Mouse (Mus musculus) lung, embryonic 16.5 days (tissue): ENCODE results near the gene Kctd2. TPM values are rescaled to one million over a fixed set of nuclear protein-coding genes. Genes with fewer than 3 reads are reported as not detected.
A peak's percentile ranks its signal among the peaks of the same experiment; 100 is the strongest.

ENCODE experiments used
- ATAC-seq: fragments of 200-750 bp; cut with Nextera tagmentation; 2 replicates; pipeline ENCODE4 v1.8.0; 2017; ENCODE audit warnings: low read depth, mild to moderate bottlenecking, moderate library complexity
- H3K27ac ChIP-seq: fragments of 300-500 bp; sonication (generic); 2 replicates; pipeline ENCODE4 v1.5.1; 2014; ENCODE audit warnings: mild to moderate bottlenecking, control low read depth, low read length
- H3K27me3 ChIP-seq: fragments of 300-500 bp; sonication (generic); 2 replicates; pipeline ENCODE4 v1.6.1; 2014; ENCODE audit warnings: low read depth, low read length, mixed read lengths; ENCODE audit not compliant: control insufficient read depth, insufficient read depth
- H3K36me3 ChIP-seq: fragments of 300-500 bp; sonication (generic); 2 replicates; pipeline ENCODE4 v1.6.1; 2014; ENCODE audit warnings: low read length; ENCODE audit not compliant: control insufficient read depth, insufficient read depth
- H3K4me1 ChIP-seq: fragments of 300-500 bp; sonication (generic); replicated peaks from 2 replicates; pipeline ENCODE4 v1.6.1; 2014; ENCODE audit warnings: low read length, mixed read lengths; ENCODE audit not compliant: control insufficient read depth, insufficient read depth
- H3K4me2 ChIP-seq: fragments of 300-500 bp; sonication (generic); 2 replicates; pipeline ENCODE4 v1.6.1; 2014; ENCODE audit warnings: low read depth, low read length, control low read depth
- H3K4me3 ChIP-seq: fragments of 300-500 bp; sonication (generic); 2 replicates; pipeline ENCODE4 v1.5.1; 2014; ENCODE audit warnings: mild to moderate bottlenecking, low read length, control low read depth
- H3K9ac ChIP-seq: fragments of 300-500 bp; sonication (generic); 2 replicates; pipeline ENCODE4 v1.6.1; 2014; ENCODE audit warnings: low read length, control low read depth
- H3K9me3 ChIP-seq: fragments of 300-500 bp; sonication (generic); 2 replicates; pipeline ENCODE4 v1.6.1; 2016; ENCODE audit warnings: low read length; ENCODE audit not compliant: control insufficient read depth
- WGBS: fragments of 180-500 bp; shearing (Covaris S2); extraction: QIAGEN DNeasy Blood & Tissue Kit; methylation state at CpG from one replicate; pipeline ENCODE4 v1.1.7; 2014; 5-methylcytosine and 5-hydroxymethylcytosine counted together
- polyA plus RNA-seq: library from polyadenylated mRNA; unstranded; fragments of >200 nt; fragmentation: Nextera tagmentation; extraction: Ambion mirVana; gene quantifications from 2 replicates; pipeline ENCODE4 v1.2.1, GENCODE M21; 2015

The Kctd2 gene
- polyA plus RNA-seq, 1 experiment from 2014 or later: 4.3 TPM

- Histone ChIP-seq H3K36me3 (peaks cover 29% of the 10 kb centered on the region), H3K27me3 (no peaks in the 10 kb centered on the region), H3K4me1 (no peaks in the 10 kb centered on the region), H3K9me3 (no peaks in the 10 kb centered on the region), H3K4me3 (peak overlapping the region; percentile 13), H3K4me2 (peak overlapping the region; percentile 34; the same call in 1 of the 2 replicates), H3K27ac (no peak overlapping the region), H3K9ac (no peak overlapping the region)
- no peak for ATAC-seq
- WGBS: 58% methylated on average over 34 of the region's 34 CpGs
Measured at GRCm38 (mm10) chr11:115393721-115394325, 26.1 kb upstream of the Kctd2 start.

- ATAC-seq: peak; percentile 87
Measured at GRCm38 (mm10) chr11:115398085-115398484, 21.8 kb upstream of the Kctd2 start.

GRCm38 (mm10) chr11:115400126-115400525 is 19.8 kb upstream of the Kctd2 start:
- Histone ChIP-seq H3K4me2 (no peak overlapping the region), H3K27ac (no peak overlapping the region), H3K27me3 (no peaks in the 10 kb centered on the region), H3K4me1 (peaks cover 10% of the 10 kb centered on the region), H3K9ac (no peak overlapping the region), H3K36me3 (0 out of 2 replicates have a peak, but pooled peaks cover under 1% of the 10 kb centered on the region), H3K9me3 (no peaks in the 10 kb centered on the region), H3K4me3 (no peak overlapping the region)
- no peak for ATAC-seq
- 52% methylated on average over 3 of the region's 3 CpGs for WGBS

More at GRCm38 (mm10) chr11:115398085-115398484, 21.8 kb upstream of the Kctd2 start:
- Histone ChIP-seq H3K4me1 (no peaks in the 10 kb centered on the region; the same call in 1 of the 2 replicates), H3K9me3 (no peaks in the 10 kb centered on the region), H3K36me3 (peaks cover 11% of the 10 kb centered on the region; the same call in 1 of the 2 replicates), H3K4me2 (no peak overlapping the region), H3K9ac (no peak overlapping the region), H3K27ac (peak overlapping the region; percentile 4), H3K4me3 (no peak overlapping the region), H3K27me3 (no peaks in the 10 kb centered on the region)
- WGBS: 58% methylated on average over 7 of the region's 7 CpGs

GRCm38 (mm10) chr11:115400630-115401391 is 19.1 kb upstream of the Kctd2 start:
- no peaks in the 10 kb centered on the region for H3K9me3 ChIP-seq
- no peak overlapping the region for H3K4me2 ChIP-seq
- H3K4me1 ChIP-seq: peaks cover 10% of the 10 kb centered on the region
- H3K9ac ChIP-seq: no peak overlapping the region
- 43% methylated on average over 11 of the region's 11 CpGs for WGBS
- no peak overlapping the region for H3K27ac ChIP-seq
- ATAC-seq: no peak
- H3K36me3 ChIP-seq: no peaks in the 10 kb centered on the region
- H3K4me3 ChIP-seq: no peak overlapping the region
- no peaks in the 10 kb centered on the region for H3K27me3 ChIP-seq

- no peaks in the 10 kb centered on the region for H3K9me3 ChIP-seq
- H3K27me3 ChIP-seq: no peaks in the 10 kb centered on the region
- H3K4me1 ChIP-seq: peaks cover 10% of the 10 kb centered on the region
- WGBS: 2% methylated on average over 50 of the region's 50 CpGs
- peak within 1 kb of the TSS; percentile 84 for H3K9ac ChIP-seq
- peak within 1 kb of the TSS; percentile 73 for H3K4me2 ChIP-seq
- ATAC-seq: peak; percentile 92
- peak within 1 kb of the TSS; percentile 77 for H3K27ac ChIP-seq
- peak within 1 kb of the TSS; percentile 68 for H3K4me3 ChIP-seq
- peaks cover 7% of the 10 kb centered on the region; the same call in 1 of the 2 replicates for H3K36me3 ChIP-seq
Measured at GRCm38 (mm10) chr11:115403338-115404124, 16.4 kb upstream of the Kctd2 start, which contains the start of gene Mrpl58. Gene Mrpl58 (plus strand): TSS chr11:115403752.

- H3K4me3 ChIP-seq: no peak overlapping the region
- H3K9me3 ChIP-seq: no peaks in the 10 kb centered on the region
- H3K4me1 ChIP-seq: peaks cover 10% of the 10 kb centered on the region
- H3K27ac ChIP-seq: no peak overlapping the region
- H3K9ac ChIP-seq: no peak overlapping the region
- H3K27me3 ChIP-seq: no peaks in the 10 kb centered on the region
- peaks cover 14% of the 10 kb centered on the region for H3K36me3 ChIP-seq
- no peak for ATAC-seq
- H3K4me2 ChIP-seq: no peak overlapping the region
- WGBS: 92% methylated on average over 6 of the region's 6 CpGs
Measured at GRCm38 (mm10) chr11:115405723-115406122, 14.2 kb upstream of the Kctd2 start.

GRCm38 (mm10) chr11:115406858-115407401 is 13.0 kb upstream of the Kctd2 start:
- Histone ChIP-seq H3K4me3 (no peak overlapping the region), H3K27ac (no peak overlapping the region), H3K4me1 (peaks cover 18% of the 10 kb centered on the region), H3K27me3 (no peaks in the 10 kb centered on the region), H3K9me3 (no peaks in the 10 kb centered on the region), H3K4me2 (no peak overlapping the region), H3K36me3 (peaks cover 16% of the 10 kb centered on the region), H3K9ac (no peak overlapping the region)
- no peak for ATAC-seq
- 91% methylated on average over 17 of the region's 17 CpGs for WGBS

- no peaks in the 10 kb centered on the region for H3K27me3 ChIP-seq
- no peak for ATAC-seq
- H3K9me3 ChIP-seq: no peaks in the 10 kb centered on the region
- peaks cover 22% of the 10 kb centered on the region for H3K4me1 ChIP-seq
- peaks cover 16% of the 10 kb centered on the region for H3K36me3 ChIP-seq
- H3K27ac ChIP-seq: peak overlapping the region; percentile 76
- H3K4me3 ChIP-seq: no peak overlapping the region
- H3K9ac ChIP-seq: no peak overlapping the region
- no peak overlapping the region for H3K4me2 ChIP-seq
- 67% methylated on average over 6 of the region's 6 CpGs for WGBS
Measured at GRCm38 (mm10) chr11:115408266-115408920, 11.5 kb upstream of the Kctd2 start.
